Mouse (Mus musculus) neural tube, embryonic 11.5 days (tissue): ENCODE results near the gene Csf3r. TPM values are rescaled to one million over a fixed set of nuclear protein-coding genes. Genes with fewer than 3 reads are reported as not detected.

ENCODE experiments used
- ATAC-seq: fragments of 200-750 bp; cut with Nextera tagmentation; 2 replicates; pipeline ENCODE4 v1.8.0; 2017; ENCODE audit warnings: moderate number of reproducible peaks, mild to moderate bottlenecking, moderate TSS enrichment, moderate library complexity; ENCODE audit not compliant: insufficient read depth, low FRiP score, low TSS enrichment
- DNase-seq: peaks from one replicate; pipeline ENCODE4 v3.0.0-alpha.2; 2015; ENCODE audit warnings: low spot score
- H3K27ac ChIP-seq: fragments of 300-500 bp; sonication (generic); 2 replicates; pipeline ENCODE4 v1.5.1; 2014; ENCODE audit warnings: low read depth, mild to moderate bottlenecking, low read length
- H3K27me3 ChIP-seq: fragments of 300-500 bp; sonication (generic); 2 replicates; pipeline ENCODE4 v1.6.1; 2014; ENCODE audit warnings: mild to moderate bottlenecking, low read length, mixed read lengths; ENCODE audit not compliant: control insufficient read depth, insufficient read depth
- H3K36me3 ChIP-seq: fragments of 300-500 bp; sonication (generic); 2 replicates; pipeline ENCODE4 v1.6.1; 2014; ENCODE audit warnings: mild to moderate bottlenecking, low read length, moderate library complexity, mixed read lengths; ENCODE audit not compliant: control insufficient read depth, insufficient read depth
- H3K4me1 ChIP-seq: fragments of 300-500 bp; sonication (generic); 2 replicates; pipeline ENCODE4 v1.6.1; 2014; ENCODE audit warnings: low read length, mixed read lengths; ENCODE audit not compliant: control insufficient read depth, insufficient read depth
- H3K4me2 ChIP-seq: fragments of 300-500 bp; sonication (generic); 2 replicates; pipeline ENCODE4 v1.6.1; 2014; ENCODE audit warnings: low read depth, mild to moderate bottlenecking, moderate library complexity
- H3K4me3 ChIP-seq: fragments of 300-500 bp; sonication (generic); 2 replicates; pipeline ENCODE4 v1.5.1; 2014; ENCODE audit warnings: low read depth, low read length
- H3K9ac ChIP-seq: fragments of 300-500 bp; sonication (generic); 2 replicates; pipeline ENCODE4 v1.6.1; 2014; ENCODE audit warnings: mild to moderate bottlenecking, low read length
- H3K9me3 ChIP-seq: fragments of 300-500 bp; sonication (generic); 2 replicates; pipeline ENCODE4 v1.6.1; 2016; ENCODE audit warnings: low read length; ENCODE audit not compliant: control insufficient read depth
- WGBS: fragments of 180-500 bp; shearing (Covaris S2); extraction: QIAGEN DNeasy Blood & Tissue Kit; methylation state at CpG from one replicate; pipeline ENCODE4 v1.1.7; 2014; 5-methylcytosine and 5-hydroxymethylcytosine counted together
- polyA plus RNA-seq: library from polyadenylated mRNA; unstranded; fragments of >200 nt; fragmentation: Nextera tagmentation; extraction: Ambion mirVana; gene quantifications from 2 replicates; pipeline ENCODE4 v1.2.1, GENCODE M21; 2014

Gene Csf3r
- polyA plus RNA-seq, 1 experiment from 2014 or later = 0.94 TPM

DNA sequence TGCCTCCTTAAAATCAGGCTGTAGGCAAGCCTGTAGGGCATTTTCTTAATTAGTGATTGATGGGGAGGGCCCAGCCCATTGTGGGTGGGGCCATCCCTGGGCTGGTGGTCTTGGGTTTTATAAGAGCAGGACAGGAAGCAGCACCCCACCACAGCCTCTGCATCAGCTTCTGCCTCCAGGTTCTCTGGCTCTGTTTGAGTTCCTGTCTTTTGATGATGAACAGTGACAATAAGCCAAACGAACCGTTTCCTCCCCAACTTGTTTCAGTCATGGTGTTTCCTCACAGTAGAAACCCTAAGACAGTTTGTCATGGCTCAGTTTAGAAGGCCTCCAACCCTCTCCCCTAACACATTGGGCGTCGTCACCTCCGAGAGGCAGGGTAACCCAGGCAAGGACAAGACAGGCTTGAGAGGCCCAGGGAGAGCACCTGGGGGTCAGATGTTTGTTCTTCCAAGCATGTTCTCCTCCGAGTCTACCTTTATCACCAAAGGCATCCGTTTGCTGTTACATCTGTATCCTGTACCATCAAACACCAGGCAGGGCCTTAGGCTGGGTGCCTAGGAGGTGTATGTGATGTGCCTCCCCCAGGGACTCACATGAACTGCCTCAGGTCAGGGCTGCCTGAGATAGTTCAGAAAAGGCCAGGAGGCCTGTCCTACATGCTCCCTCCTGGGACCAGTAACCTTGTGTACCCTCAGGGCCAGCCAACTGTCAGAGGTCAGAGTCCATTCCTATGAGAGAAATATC lies 65.9 kb downstream of the Csf3r start:
- no peaks in the 10 kb centered on the region for H3K4me1 ChIP-seq
- WGBS = 79% methylated on average over 7 of the region's 7 CpGs
- no peak overlapping the region for H3K4me3 ChIP-seq

DNA sequence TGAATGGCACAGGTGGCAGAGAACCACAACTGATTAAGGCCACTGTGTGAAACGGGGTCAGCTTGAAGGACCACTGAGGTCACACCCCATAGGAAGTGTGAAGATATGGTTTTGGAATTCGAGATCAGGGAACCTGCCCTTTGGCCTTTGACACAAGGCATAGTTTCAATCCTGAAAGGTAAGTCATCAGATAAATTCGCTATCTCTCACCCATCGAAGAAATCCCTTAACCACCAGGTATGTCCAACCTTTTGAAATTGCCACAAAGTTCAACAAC lies 66.4 kb downstream of the Csf3r start:
- Histone ChIP-seq H3K9me3 (no peaks in the 10 kb centered on the region), H3K9ac (no peak overlapping the region), H3K36me3 (no peaks in the 10 kb centered on the region), H3K4me3 (no peak overlapping the region), H3K4me2 (no peak overlapping the region), H3K27ac (no peak overlapping the region), H3K4me1 (no peaks in the 10 kb centered on the region), H3K27me3 (no peaks in the 10 kb centered on the region)
- DNase-seq (no peak), ATAC-seq (no peak)
- WGBS = 85% methylated on average over 4 of the region's 4 CpGs

More for the DNA sequence above, 65.9 kb downstream of the Csf3r start:
- DNase-seq (no peak), ATAC-seq (no peak)
- Histone ChIP-seq H3K9ac (no peak overlapping the region), H3K9me3 (no peaks in the 10 kb centered on the region), H3K27ac (no peak overlapping the region), H3K27me3 (no peaks in the 10 kb centered on the region), H3K36me3 (no peaks in the 10 kb centered on the region), H3K4me2 (no peak overlapping the region)

DNA sequence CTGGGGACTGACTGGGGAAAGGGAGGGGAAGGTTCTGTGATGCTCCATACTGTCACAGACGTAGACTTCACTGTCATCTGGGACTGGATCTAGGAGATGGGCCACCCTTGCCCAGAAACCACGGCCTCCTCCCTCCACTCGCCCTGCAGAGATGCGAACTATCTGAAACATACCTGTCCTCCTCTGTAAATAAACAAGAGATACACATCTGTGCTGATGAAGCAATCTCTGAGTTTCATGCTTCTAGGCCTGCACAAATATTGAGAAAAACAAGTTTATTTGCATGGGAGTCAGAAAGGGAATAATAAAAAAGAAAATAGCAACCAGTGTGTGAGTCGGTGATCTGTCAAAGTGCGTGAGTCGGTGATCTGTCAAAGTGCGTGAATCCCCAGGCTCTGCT lies 67.5 kb downstream of the Csf3r start:
- Histone ChIP-seq H3K36me3 (no peaks in the 10 kb centered on the region), H3K4me2 (no peak overlapping the region), H3K9me3 (no peaks in the 10 kb centered on the region), H3K4me3 (no peak overlapping the region), H3K9ac (no peak overlapping the region), H3K27ac (no peak overlapping the region), H3K4me1 (no peaks in the 10 kb centered on the region), H3K27me3 (no peaks in the 10 kb centered on the region)
- 82% methylated on average over 8 of the region's 8 CpGs for WGBS
- DNase-seq = no peak
- ATAC-seq = no peak

Other genes with a start within 250 kb of the Csf3r start
- gene Mrps15, start 22.4 kb downstream of the Csf3r start, polyA plus RNA-seq = 125 and 134 TPM in 2 replicates
- gene Oscp1, start 34.0 kb downstream of the Csf3r start, polyA plus RNA-seq = 21.4 and 23.0 TPM in 2 replicates
- 39.5 and 42.6 TPM in 2 replicates for gene Lsm10, start 72.1 kb downstream of the Csf3r start, polyA plus RNA-seq
- gene Stk40, start 79.4 kb downstream of the Csf3r start, polyA plus RNA-seq = 32.5 and 32.8 TPM in 2 replicates
- gene Eva1b, start 123.2 kb downstream of the Csf3r start, polyA plus RNA-seq = 42.5 and 43.4 TPM in 2 replicates
- gene Sh3d21, start 138.9 kb downstream of the Csf3r start, polyA plus RNA-seq = 2.1 and 2.6 TPM in 2 replicates
- 197 and 217 TPM in 2 replicates for gene Thrap3, start 178.2 kb downstream of the Csf3r start, polyA plus RNA-seq
- 80.9 and 83.6 TPM in 2 replicates for gene Map7d1, start 231.8 kb downstream of the Csf3r start, polyA plus RNA-seq
- 32.1 and 45.4 TPM in 2 replicates for gene Trappc3, start 237.8 kb downstream of the Csf3r start, polyA plus RNA-seq